Mouse (Mus musculus) cerebellum, adult 8-10 months (tissue): Measurements from ENCODE around the gene BC017158.
"Not testable (repeated sequence)": the region's sequence is repeated elsewhere in the genome, so short reads cannot be mapped to it uniquely, and the experiment has no call there.

Experiments
- DNase-seq: peaks from one replicate; pipeline ENCODE4 v3.0.0; 2022

The BC017158 gene

GRCm38 (mm10) chr7:128297617-128298480, at the start of gene BC017158:
TSS of gene BC017158 (minus strand) at chr7:128298170.
- DNase-seq: peak; percentile 77

DNA sequence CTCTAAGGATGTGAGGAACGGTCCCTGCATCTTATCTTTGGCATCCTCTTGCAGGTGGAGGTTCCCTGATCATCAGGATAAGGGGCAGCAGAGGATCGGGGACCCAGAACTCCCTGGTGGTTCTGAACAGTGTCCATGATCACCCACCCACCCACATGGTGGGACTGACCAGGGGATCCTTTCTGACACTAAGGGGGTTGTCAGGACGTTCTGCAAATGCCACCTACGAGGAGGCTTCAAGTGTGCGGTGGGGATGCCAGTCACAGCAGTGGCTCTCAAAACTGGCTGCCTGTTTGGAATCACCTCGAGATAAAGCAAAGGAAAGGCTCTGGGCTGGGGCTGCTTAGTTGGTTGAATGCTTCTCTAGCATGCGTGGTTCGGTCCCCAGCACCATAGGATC, 49.0 kb upstream of the BC017158 start:
- no peak for DNase-seq

GRCm38 (mm10) chr7:128346522-128346921, 48.6 kb upstream of the BC017158 start:
- DNase-seq: no peak

GRCm38 (mm10) chr7:128345691-128346090, 47.7 kb upstream of the BC017158 start:
- no peak for DNase-seq

- DNase-seq: peak; percentile 80
Observed at GRCm38 (mm10) chr7:128344928-128345653, 47.1 kb upstream of the BC017158 start.

DNA sequence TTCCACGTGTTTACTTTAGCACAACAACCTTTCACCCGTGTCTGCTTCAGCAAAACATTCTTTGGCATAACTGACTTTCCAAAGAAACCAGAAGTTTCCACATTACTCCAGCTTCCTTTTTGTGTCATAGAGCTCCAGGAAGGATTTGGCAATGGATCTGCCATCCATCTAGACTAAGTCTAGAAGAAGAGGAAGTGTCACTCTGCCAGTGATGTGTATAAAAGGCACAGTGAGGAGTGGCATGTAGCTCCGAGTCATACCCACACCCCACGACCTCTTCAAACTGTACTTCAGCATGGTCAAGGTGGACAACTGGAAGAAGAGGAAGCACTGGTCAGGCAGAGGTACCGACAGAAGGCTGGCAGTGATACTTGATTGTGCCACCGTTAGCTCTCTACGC, 46.5 kb upstream of the BC017158 start:
- DNase-seq: no peak

- DNase-seq: not testable (repeated sequence)
Observed at GRCm38 (mm10) chr7:128342691-128343090, 44.7 kb upstream of the BC017158 start.

DNA sequence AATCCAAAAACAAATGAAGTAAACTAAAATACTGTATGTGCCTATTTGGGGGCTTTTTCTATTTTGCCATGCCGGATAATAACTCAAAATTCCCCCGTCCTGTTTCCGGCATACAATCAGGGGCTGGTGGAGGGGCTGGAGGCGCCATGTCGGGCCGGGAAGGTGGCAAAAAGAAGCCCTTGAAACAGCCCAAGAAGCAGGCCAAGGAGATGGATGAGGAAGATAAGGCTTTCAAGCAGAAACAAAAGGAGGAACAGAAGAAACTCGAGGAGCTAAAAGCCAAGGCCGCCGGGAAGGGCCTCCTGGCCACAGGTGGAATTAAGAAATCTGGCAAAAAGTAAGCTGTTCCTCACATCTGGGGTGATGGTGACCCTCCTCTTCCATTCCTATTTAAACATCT, 42.4 kb upstream of the BC017158 start:
- not testable (repeated sequence) for DNase-seq

DNA sequence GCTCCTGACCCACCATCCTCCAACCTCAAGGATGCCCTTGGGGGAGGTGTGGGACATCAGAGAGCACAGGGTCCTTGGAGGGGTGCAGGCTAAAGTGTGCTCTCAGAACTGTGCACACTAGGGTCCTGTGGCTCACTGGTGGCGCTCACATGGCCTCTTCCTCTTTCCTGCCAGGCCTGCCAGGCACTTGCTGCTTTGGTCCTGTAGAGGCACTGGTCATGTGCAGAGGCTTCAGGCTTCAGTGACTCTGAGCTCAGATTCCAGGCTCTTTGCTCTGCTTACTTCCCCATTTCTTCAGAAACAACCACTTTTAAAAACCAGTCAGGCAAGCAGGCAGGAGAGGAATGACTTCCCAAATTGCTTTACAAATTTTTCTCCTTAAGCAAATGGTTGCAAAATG, 34.9 kb upstream of the BC017158 start:
- no peak for DNase-seq

DNA sequence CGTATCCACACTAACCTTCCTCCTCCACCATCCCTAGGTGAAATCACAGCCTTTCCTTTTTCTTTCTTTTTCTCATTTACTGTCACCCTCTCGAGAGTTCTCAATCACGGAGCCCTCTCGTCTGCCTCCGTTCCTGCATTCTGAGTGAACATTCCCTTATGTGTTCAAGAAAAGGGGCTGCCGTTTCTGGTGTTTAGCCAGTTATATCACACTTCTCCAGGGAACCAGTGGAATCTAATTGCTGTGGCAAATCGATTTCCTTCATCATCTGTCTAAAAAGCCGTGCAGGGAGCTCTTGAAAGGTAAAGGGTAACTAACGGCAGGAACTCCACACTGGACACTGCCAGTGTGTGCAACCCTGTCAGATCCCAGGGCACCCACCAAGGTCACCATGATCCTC, 33.0 kb upstream of the BC017158 start:
- DNase-seq: no peak

- DNase-seq: no peak
Observed at GRCm38 (mm10) chr7:128324977-128325376, 27.0 kb upstream of the BC017158 start.

- DNase-seq: no peak
Observed at GRCm38 (mm10) chr7:128321260-128321659, 23.3 kb upstream of the BC017158 start.

GRCm38 (mm10) chr7:128320219-128320816, 22.3 kb upstream of the BC017158 start:
- no peak for DNase-seq

DNA sequence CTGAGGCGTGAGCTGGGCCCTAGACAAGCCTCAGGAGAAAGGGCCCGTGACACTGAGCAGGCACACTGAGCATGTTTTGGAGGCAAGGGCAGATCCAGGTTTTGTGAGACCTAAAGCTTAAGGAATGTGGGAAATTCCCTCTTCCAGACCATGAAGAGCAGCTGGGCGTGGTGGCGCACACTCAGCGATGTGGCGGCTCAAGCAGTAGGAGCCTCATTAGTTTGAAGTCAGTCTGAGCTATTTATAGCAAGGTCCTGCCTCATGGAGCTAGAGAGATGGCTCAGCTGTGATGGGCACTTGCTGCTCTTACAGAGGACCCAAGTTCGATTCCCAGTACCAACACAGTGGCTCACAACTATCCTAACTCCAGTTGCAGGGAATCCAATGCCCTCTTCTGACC, 21.2 kb upstream of the BC017158 start:
- no peak for DNase-seq

DNA sequence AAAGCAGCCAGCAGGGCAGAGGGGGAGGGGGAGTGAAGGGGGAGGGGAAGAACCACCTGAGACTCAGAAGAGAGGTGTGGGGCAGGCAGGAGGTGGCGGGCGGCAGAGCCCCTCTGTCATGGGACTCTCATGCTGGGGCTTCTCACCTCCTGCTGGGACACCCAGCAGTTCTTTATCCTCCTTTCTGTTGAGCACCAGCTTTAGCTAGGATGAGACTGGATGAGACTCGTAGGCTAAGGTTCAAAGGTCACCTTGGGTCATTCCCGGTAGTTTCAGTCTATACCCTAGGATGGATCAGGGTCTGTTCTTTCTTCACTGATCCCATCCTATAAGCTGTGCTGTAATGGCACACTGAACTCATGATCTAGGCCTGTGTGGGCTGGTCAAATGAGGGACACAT, 19.0 kb upstream of the BC017158 start:
- DNase-seq: no peak

DNA sequence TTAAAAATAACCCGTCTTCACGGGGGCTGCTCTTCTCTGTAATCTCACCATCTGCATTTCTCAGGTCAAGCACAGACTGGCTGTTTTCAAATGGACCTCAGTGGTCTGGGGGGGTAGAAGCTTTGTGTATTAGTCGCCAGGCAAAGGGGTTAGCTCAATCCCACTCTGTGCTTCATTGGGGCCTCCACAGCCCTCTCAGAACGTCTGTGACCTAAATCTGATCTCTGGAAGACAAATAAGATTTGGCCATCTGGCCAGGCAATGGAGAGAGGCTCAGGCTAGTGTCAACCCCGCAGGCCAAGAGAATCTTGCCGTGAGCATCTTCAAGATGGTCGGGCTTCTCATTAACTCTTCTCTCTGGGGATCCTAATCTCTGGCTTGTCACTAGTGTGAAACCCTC, 16.5 kb upstream of the BC017158 start:
- DNase-seq: no peak

GRCm38 (mm10) chr7:128313601-128314000, 15.6 kb upstream of the BC017158 start:
- no peak for DNase-seq

DNA sequence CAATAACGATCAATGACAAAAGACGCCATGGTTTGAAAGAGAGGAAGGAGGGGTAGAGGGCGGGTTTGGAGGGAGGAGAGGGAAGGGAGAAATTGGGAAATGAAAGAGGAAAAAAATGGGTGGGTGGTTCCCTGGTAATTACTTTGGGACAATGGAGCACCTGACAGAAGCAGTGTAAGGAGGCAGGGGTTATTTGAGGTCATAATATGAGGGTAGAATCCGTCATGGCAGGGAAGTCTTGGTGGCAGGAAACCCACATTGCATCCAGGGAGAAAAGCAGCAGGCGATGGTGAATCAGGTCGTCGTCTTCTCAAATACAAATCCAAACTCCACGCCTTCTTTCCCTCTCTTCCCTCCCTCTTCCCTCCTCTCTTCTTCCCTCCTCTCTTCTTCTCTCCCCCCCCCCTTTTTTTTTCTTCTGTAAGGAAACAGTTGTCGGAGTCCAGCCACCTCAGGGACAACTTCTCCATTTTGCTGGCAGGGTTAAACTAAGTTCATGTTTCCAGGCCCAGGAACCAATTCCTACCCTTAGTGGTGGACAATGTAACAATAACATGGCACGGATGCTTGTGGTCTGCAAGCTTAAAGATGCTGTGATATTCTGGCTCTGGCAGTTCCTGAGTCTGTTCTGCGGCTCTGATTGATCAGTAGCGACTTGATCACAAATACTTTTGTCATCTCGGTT, 14.5 kb upstream of the BC017158 start:
- DNase-seq: no peak

DNA sequence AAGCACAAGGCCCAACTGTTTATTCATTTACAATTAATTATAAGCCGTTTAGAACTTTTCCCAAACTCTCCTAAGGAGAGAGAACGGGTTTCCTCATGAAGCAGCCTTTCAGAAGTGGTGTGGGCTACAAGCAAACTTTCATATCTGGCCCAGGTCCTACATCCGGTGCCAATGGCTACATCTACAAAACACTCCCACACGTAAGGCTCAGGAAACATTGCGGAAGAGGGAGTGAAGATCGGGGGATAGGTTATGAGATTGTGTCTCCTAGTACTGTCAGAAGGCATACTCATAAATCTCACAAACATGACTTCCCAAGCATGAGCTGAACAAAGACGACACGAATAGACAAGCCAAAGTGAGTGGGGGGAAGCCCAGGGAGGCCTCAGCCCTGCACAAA, 13.8 kb upstream of the BC017158 start:
- no peak for DNase-seq

GRCm38 (mm10) chr7:128311263-128311662, 13.3 kb upstream of the BC017158 start:
- DNase-seq: no peak

DNA sequence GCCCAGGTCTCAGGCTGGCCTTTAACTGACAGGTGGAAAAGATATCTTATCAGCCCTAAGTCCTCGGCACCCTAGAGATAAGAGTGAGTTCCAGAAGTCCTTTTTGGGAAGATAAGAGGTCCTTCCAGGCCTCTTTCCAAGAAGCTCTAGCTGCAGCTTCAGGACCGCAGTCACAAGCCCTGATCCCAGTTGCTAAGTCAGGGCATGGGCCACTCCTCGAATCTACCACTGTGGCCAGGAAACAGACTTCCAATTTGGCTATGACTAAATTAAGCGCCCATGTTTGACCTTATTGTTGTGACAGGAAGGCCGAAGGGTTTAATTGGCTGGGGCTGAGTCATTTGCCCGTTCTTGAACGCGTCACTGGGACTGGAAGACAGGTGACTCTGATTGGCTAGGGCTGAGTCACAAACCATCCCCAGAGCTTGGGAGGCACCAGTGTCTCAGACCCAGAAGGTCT, 12.3 kb upstream of the BC017158 start:
- no peak for DNase-seq

DNA sequence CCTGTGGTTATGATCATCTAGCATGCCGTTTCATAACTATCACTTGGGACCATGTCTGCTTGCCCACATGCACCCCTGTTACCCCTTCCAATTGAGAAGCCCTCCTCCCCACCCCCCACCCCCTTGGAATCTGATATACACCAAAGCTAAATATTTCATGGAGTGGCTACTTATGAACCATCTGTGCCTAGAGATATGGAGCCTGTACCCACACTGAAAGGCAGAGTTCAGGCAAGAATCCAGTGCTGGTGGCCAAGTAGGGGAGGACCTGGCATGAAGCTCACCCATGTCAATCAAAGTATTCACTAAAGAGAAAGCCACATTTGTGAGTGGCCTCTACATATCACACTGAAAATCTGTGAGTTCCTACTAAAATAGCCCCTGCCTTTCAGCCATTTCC, 11.8 kb upstream of the BC017158 start:
- DNase-seq: no peak

- no peak for DNase-seq
Observed at GRCm38 (mm10) chr7:128309216-128309615, 11.2 kb upstream of the BC017158 start.
